Mouse (Mus musculus) forebrain, embryonic 10.5 days (tissue): ENCODE measurements around the gene Tfdp2. TPM values are rescaled to one million over a fixed set of nuclear protein-coding genes. Genes with fewer than 3 reads are reported as not detected.

Experiments used
- DNase-seq: peaks from one replicate; pipeline ENCODE4 v3.0.0-alpha.2; 2017; ENCODE audit warnings: low spot score; ENCODE audit errors: extremely low spot score
- H3K27ac ChIP-seq: fragments of 300-500 bp; sonication (generic); 2 replicates; pipeline ENCODE4 v1.5.1; 2016; ENCODE audit warnings: mild to moderate bottlenecking
- H3K27me3 ChIP-seq: fragments of 300-500 bp; sonication (generic); 2 replicates; pipeline ENCODE4 v1.6.1; 2016; ENCODE audit warnings: mild to moderate bottlenecking; ENCODE audit not compliant: poor library complexity, severe bottlenecking
- H3K36me3 ChIP-seq: fragments of 300-500 bp; sonication (generic); replicated peaks from 2 replicates; pipeline ENCODE4 v1.6.1; 2016; ENCODE audit warnings: mild to moderate bottlenecking, moderate library complexity
- H3K4me1 ChIP-seq: fragments of 300-500 bp; sonication (generic); 2 replicates; pipeline ENCODE4 v1.6.1; 2016
- H3K4me3 ChIP-seq: fragments of 300-500 bp; sonication (generic); 2 replicates; pipeline ENCODE4 v1.5.1; 2016; ENCODE audit warnings: mild to moderate bottlenecking, moderate library complexity
- H3K9me3 ChIP-seq: fragments of 300-500 bp; sonication (generic); 2 replicates; pipeline ENCODE4 v1.6.1; 2016; ENCODE audit warnings: mild to moderate bottlenecking, moderate library complexity
- WGBS: fragments of 180-500 bp; shearing (Covaris S2); methylation state at CpG from one replicate; pipeline ENCODE4 v1.1.7; 2016; 5-methylcytosine and 5-hydroxymethylcytosine counted together
- polyA plus RNA-seq: library from polyadenylated mRNA; unstranded; fragments of >200 nt; fragmentation: Nextera tagmentation; extraction: Ambion mirVana; gene quantifications from 2 replicates; pipeline ENCODE4 v1.2.1, GENCODE M21; 2016

Gene Tfdp2
- polyA plus RNA-seq, 1 experiment from 2014 or later: 63.2 TPM

DNA sequence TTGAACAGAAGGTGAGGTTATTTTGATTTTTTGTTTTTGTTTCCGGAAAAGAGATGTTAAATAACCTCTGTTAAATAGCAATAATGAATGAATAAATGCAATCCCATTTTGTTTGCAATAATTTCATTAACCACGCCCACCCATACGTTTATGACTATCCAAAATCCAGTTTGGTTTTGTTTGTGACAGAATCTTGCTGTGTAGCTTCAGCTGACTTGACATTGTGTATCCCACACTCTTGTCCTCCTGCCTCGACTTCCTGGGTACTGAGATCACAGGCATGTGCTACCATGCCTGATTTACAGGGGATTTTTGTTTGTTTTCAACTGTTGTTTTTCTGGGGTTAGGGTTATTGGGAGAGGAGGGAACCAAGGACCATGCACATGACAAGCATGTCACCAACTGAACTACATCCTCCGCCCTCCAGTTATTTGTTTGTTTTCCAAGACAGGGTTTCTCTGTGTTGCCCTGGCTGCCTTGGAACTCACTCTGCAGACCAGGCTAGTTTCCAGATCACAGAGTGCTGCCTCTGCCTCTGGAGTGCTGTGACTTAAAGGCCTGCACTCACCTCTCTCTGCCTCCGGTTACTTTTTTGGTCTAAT is 169.3 kb downstream of the Tfdp2 start:
- 0 out of 2 replicates have a peak, but pooled peaks cover 4% of the 10 kb centered on the region for H3K36me3 ChIP-seq
- no peak for DNase-seq

DNA sequence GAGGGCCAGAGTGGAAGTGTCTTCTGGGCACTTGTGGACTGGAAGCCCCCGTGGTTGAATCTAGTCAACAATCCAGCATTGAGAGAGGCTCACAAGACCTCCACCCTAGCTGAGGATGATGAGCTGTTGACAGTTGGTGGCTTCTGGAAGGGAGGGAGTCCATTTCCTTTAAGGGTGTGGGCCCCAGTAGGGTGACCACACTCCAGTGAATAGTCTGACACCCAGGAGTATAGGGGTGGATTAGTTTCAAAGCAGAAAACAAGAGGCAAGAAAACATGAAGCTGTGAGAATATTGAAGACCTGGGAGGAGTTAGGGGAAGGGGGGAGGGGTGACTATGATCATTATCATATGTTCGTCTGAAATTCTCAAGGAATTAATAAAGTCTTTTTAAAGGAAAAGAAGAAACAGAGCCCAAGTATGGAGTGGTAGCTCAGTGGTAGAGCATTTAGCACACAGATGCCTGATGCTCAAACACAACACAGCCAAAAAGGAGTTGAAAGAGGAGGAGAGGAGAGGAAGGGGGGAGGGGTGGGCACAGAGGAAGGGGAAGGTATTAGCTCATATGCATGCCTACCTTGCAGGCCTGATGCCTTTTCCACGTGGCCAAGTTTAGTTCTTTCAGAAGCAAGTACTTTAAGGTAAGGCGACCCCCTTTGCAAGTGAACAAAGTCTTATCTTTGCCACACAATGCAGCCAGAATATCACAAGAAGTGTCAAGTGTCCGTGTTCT is 173.7 kb downstream of the Tfdp2 start:
- Histone ChIP-seq H3K36me3 (no peaks in the 10 kb centered on the region), H3K4me3 (no peak overlapping the region), H3K4me1 (0 out of 2 replicates have a peak, but pooled peaks cover 7% of the 10 kb centered on the region), H3K27me3 (no peaks in the 10 kb centered on the region), H3K9me3 (no peaks in the 10 kb centered on the region), H3K27ac (no peak overlapping the region)
- 71% methylated on average over 5 of the region's 5 CpGs for WGBS
- no peak for DNase-seq

More for the DNA sequence above, 169.3 kb downstream of the Tfdp2 start:
- Histone ChIP-seq H3K9me3 (no peaks in the 10 kb centered on the region), H3K27me3 (no peaks in the 10 kb centered on the region), H3K27ac (no peak overlapping the region), H3K4me1 (peaks cover 30% of the 10 kb centered on the region), H3K4me3 (no peak overlapping the region)
- 77% methylated on average over 6 of the region's 6 CpGs for WGBS

DNA sequence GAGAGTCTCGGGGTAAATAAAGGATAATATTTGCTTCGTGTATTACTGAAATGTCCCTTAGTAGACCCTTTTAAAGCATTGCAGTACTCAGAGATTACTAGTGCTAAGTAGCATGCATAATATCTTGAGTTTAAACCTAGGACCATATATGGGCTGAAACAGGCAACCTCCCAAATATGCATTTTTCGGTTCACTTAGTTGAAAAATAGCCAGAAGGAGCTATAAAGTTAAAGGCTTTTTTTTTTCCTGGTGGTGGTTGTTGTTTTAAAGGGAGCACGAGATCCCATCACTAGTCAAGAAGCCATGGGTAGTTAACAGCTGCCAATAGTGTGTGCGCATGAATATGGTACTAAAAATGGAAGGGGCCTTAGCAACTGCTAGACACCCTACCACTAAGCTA is 175.0 kb downstream of the Tfdp2 start:
- Histone ChIP-seq H3K27me3 (no peaks in the 10 kb centered on the region), H3K4me1 (0 out of 2 replicates have a peak, but pooled peaks cover 2% of the 10 kb centered on the region), H3K4me3 (no peak overlapping the region), H3K27ac (no peak overlapping the region), H3K36me3 (no peaks in the 10 kb centered on the region), H3K9me3 (no peaks in the 10 kb centered on the region)
- DNase-seq: no peak
- 94% methylated on average over 5 of the region's 5 CpGs for WGBS

Other genes with a start within 250 kb of the Tfdp2 start
- gene Xrn1, start 241.5 kb upstream of the Tfdp2 start, polyA plus RNA-seq: 16.7 and 19.5 TPM in 2 replicates
- 3.2 and 3.4 TPM in 2 replicates for gene Gk5, start 76.9 kb upstream of the Tfdp2 start, polyA plus RNA-seq
- gene Atp1b3, start 168.2 kb downstream of the Tfdp2 start, polyA plus RNA-seq: 172 and 176 TPM in 2 replicates